Mouse (Mus musculus): ENCODE results near the gene Sgip1.

DNA sequence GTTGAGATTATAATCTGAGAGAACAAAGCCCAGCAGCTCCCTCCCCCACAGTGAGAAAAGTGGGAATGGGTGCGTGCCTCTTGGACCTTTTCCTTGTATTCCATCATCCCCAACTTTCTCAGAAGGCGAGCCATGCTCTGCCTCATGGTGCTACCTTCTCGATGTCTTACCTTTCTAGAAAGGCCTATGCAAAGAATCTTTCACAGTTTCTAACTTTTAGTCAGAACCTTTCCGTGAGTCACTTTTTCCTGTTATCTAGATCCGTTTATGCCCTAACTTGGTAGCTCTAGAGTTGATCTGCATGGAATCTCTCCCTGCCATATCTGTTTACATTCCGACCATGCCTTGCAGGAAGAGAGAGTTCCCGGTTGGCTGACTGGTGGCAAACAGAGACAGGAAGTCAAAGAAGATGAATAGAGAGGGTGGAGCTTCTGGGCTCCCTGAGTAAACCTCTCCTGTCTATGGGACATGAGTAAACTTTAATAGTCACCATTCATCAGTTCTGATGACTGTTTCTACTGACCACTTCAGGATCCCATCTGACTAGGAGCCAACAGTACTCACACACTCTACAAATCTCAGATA is 166.8 kb downstream of the Sgip1 start:
- TF ChIP-seq POLR2A (IDR thresholded peaks at IDR 0.05; ENCODE audit: insufficient read length, low read depth) (no peak), MYOG (IDR thresholded peaks at IDR 0.05; ENCODE audit: control insufficient read depth in 1 of 3, insufficient read depth in 1 of 3, insufficient read length in 2 of 3, low read depth in 2 of 3) (no peak), TCF3 (IDR thresholded peaks at IDR 0.05; ENCODE audit: insufficient read length, low read depth) (no peak), TCF12 (IDR thresholded peaks at IDR 0.05; ENCODE audit: insufficient read depth, poor library complexity, severe bottlenecking) (no peak), E2F4 (IDR thresholded peaks at IDR 0.05; ENCODE audit: insufficient read depth) (no peak), POLR2AphosphoS2 (IDR thresholded peaks at IDR 0.05; ENCODE audit: insufficient read length, low read depth) (no peak), CEBPB (IDR thresholded peaks at IDR 0.05; ENCODE audit: insufficient read depth, poor library complexity, severe bottlenecking) (no peak)

Measured in myocyte (in vitro differentiated cells).